Mouse (Mus musculus) thymus, adult 2 months (tissue): Measurements from ENCODE around the gene Zbtb17. TPM values are rescaled to one million over a fixed set of nuclear protein-coding genes. Genes with fewer than 3 reads are reported as not detected.

Source experiments
- DNase-seq: peaks from one replicate; pipeline ENCODE4 v3.0.0; 2021
- H3K27ac ChIP-seq: fragments of 200-500 bp; 2 replicates; pipeline ENCODE4 v1.5.1; 2012; ENCODE audit warnings: low read length, control low read depth; ENCODE audit not compliant: control insufficient read depth, insufficient read depth
- H3K27me3 ChIP-seq: fragments of 200-500 bp; 2 replicates; pipeline ENCODE4 v1.6.1; 2012; ENCODE audit warnings: mild to moderate bottlenecking, low read length, moderate library complexity, mixed read lengths; ENCODE audit not compliant: control insufficient read depth, insufficient read depth
- H3K36me3 ChIP-seq: fragments of 200-500 bp; 2 replicates; pipeline ENCODE4 v1.6.1; 2012; ENCODE audit warnings: mild to moderate bottlenecking, low read length, moderate library complexity; ENCODE audit not compliant: control insufficient read depth, insufficient read depth
- H3K4me1 ChIP-seq: fragments of 200-500 bp; replicated peaks from 2 replicates; pipeline ENCODE4 v1.6.1; 2012; ENCODE audit warnings: low read length; ENCODE audit not compliant: control insufficient read depth, insufficient read depth
- H3K4me3 ChIP-seq: fragments of 200-500 bp; 2 replicates; pipeline ENCODE4 v1.5.1; 2012; ENCODE audit warnings: mild to moderate bottlenecking, low read length, control low read depth, moderate library complexity; ENCODE audit not compliant: control insufficient read depth, insufficient read depth
- CTCF ChIP-seq: fragments of 200-500 bp; IDR thresholded peaks from 2 replicates; pipeline ENCODE4 v1.5.1; 2012; ENCODE audit warnings: mild to moderate bottlenecking, control low read depth, low read length, moderate library complexity, borderline replicate concordance; ENCODE audit not compliant: control insufficient read depth, poor library complexity, insufficient read depth; ENCODE audit errors: extremely low read depth
- POLR2A ChIP-seq: fragments of 200-500 bp; IDR thresholded peaks from 2 replicates; pipeline ENCODE4 v1.6.1; 2012; ENCODE audit warnings: mild to moderate bottlenecking, low read length, control low read depth, moderate library complexity; ENCODE audit not compliant: control insufficient read depth, poor library complexity, insufficient read depth; ENCODE audit errors: extremely low read depth
- WGBS: fragments of 180-500 bp; shearing (Covaris S2); methylation state at CpG from one replicate; pipeline ENCODE4 v1.1.7; 2018; 5-methylcytosine and 5-hydroxymethylcytosine counted together
- polyA plus RNA-seq: library from polyadenylated mRNA; depleted of rRNA; stranded (reverse); fragments of >200 nt; gene quantifications from 2 replicates; pipeline ENCODE4 v1.2.3, GENCODE M21; 2012

Zbtb17 gene
- polyA plus RNA-seq, 1 experiment = 98.6 TPM

DNA sequence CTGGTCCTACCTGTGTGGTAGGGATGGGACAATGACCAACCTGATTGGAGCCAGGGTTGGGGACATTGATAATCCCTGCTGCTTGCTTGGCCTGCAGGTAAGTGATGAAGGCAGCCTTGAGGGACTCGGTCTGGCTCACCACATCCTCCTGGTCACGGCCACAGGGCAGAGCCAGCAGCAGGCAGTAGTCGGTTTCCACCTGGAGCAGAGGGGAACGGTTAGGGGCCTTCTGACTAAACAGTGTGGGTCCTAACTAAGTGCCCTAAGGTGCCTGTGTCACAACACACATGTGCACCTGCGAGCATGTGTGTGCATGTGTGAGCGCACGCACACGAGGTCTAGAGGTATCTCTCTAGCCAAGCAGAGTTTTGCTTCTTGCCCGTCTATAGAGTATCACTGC lies 24.9 kb downstream of the Zbtb17 start:
- TF ChIP-seq POLR2A (no peak), CTCF (no peak)
- Histone ChIP-seq H3K27me3 (no peaks in the 10 kb centered on the region), H3K36me3 (peaks cover 63% of the 10 kb centered on the region), H3K27ac (no peak overlapping the region), H3K4me1 (no peaks in the 10 kb centered on the region), H3K4me3 (no peak overlapping the region)
- DNase-seq = no peak
- 93% methylated on average over 9 of the region's 9 CpGs for WGBS

DNA sequence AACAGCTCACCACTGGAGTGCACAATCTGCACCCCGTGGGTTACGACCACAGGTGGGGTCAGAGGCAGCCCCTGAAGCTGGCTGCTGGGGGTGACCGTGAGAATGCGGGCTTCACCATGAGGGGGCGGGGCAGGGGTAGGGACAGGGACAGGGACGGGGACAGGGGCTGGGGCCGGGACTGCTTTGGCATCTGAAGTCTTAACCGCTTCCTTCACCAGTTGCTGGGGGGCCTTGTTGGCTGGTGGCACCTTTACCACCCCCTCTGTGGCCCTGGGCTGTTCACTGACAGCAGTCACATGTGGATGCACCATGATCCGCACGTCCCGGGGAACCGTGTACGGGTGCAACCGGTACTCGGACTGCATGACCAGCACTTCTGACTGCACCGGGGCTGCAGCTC lies 27.0 kb downstream of the Zbtb17 start:
- no peak for DNase-seq
- H3K4me3 ChIP-seq = no peak overlapping the region
- 97% methylated on average over 16 of the region's 16 CpGs for WGBS
- no peak for TF ChIP-seq CTCF
- no peak for TF ChIP-seq POLR2A
- no peaks in the 10 kb centered on the region for H3K4me1 ChIP-seq
- H3K27ac ChIP-seq = no peak overlapping the region
- H3K27me3 ChIP-seq = no peaks in the 10 kb centered on the region
- H3K36me3 ChIP-seq = peaks cover 59% of the 10 kb centered on the region

DNA sequence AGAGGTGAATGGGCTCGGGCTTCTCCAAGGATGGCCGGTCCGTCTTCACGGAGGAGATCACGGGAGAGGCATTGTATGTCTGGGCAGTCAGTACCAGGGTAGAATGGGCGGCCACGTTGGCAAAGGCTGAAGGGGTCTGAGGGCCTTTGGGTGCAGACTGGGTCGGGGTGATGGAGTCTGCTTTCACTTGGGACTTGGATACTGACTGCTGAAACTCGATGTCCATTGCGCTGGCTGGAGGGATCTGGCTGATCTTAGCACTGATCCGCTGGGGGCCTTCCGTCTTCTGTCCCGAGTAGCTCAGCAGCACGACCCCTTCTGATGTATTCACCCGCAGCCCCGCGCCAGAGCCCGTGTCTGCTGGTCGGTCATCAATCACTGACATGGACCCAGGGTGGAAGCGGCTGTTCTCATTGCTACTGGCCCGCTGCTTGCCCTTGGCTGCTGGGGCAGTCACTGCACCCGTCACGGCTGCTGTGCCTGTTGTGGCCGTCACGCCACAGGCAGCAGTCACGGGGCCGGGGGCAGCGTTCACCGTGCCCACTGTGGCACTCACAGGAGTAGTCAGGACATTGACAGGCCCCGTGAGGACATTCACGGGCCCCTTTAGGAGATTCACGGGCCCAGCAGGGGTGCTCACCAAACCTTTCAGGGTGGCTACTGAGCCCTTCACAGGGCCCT lies 28.3 kb downstream of the Zbtb17 start:
- Histone ChIP-seq H3K27ac (no peak overlapping the region), H3K4me3 (no peak overlapping the region), H3K27me3 (no peaks in the 10 kb centered on the region), H3K36me3 (peaks cover 72% of the 10 kb centered on the region), H3K4me1 (no peaks in the 10 kb centered on the region)
- DNase-seq = no peak
- TF ChIP-seq CTCF = no peak
- TF ChIP-seq POLR2A = no peak
- 96% methylated on average over 32 of the region's 32 CpGs for WGBS

DNA sequence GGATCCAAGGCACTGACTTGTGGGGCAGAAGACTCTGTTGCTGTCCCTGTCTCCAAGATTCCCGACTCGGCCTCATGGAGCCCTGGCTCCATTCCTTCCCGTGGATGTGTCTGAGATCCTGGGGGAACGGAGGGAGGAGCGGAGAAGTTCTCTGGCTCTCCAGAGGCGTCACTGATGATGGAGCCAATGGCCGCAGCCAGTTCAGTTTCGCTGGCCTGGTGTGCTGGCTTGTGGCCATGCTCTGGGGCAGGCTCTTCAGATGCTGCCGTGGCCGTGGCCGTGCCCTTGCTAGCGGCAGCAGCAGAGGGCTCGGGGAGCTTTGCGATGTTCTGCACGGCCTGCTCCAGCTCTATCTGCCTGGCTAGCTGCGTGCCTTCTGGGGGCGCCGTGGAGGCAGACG lies 30.0 kb downstream of the Zbtb17 start:
- DNase-seq = no peak
- Histone ChIP-seq H3K4me1 (no peaks in the 10 kb centered on the region; the same call in 1 of the 2 replicates), H3K4me3 (no peak overlapping the region), H3K27me3 (no peaks in the 10 kb centered on the region), H3K36me3 (peaks cover 78% of the 10 kb centered on the region), H3K27ac (no peak overlapping the region)
- WGBS = 96% methylated on average over 19 of the region's 19 CpGs
- TF ChIP-seq CTCF (no peak), POLR2A (no peak)

DNA sequence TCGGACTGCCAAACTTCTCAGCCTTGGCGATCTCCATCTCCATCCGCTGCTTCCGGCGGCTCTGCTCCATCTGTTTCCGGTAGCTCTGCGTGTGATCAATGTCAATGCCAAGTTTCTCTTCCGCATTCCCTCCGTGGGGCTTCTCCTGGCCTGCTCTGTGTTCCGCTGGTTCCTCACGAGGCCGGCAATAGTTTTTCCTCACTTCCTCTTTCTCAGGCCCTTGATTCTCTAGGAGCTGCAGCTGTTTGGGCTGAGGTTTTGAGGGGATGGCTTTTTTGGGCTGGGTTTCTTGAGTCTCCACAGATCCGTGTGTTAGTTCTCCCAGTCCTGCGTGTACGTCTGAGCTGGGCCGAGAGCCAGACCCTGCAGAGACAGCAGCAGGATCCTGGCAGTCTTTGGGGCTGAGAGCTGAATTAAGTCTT lies 33.2 kb downstream of the Zbtb17 start:
- no peak overlapping the region for H3K4me3 ChIP-seq
- 30% methylated on average over 16 of the region's 16 CpGs for WGBS

DNA sequence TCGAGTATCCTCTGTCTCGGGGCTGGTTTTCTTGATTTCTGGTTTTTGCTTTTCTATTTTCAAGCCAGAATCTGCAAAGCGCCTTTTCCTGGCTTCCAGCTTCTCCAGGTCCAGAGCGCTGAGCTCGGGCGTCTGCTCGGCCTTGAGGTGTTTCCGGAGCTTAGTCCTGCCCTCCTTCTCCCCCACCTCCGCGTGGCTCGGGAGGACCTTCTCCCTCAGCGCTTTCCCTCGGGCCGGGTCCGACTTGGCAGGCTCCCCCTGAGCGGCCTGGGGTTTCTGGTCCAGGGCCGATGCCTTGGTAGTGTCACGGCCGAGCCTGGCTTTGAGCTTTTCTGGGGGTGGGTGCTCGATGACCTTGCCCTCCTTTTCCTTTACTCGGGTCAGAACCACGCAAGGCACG lies 33.8 kb downstream of the Zbtb17 start:
- no peak for TF ChIP-seq POLR2A
- no peak for TF ChIP-seq CTCF
- no peak for DNase-seq
- no peak overlapping the region for H3K27ac ChIP-seq
- WGBS = 75% methylated on average over 23 of the region's 23 CpGs
- no peaks in the 10 kb centered on the region for H3K27me3 ChIP-seq
- H3K4me3 ChIP-seq = no peak overlapping the region
- peaks cover 78% of the 10 kb centered on the region for H3K36me3 ChIP-seq
- no peaks in the 10 kb centered on the region; the same call in 1 of the 2 replicates for H3K4me1 ChIP-seq

More for the DNA sequence above, 33.2 kb downstream of the Zbtb17 start:
- no peak for DNase-seq
- Histone ChIP-seq H3K4me1 (no peaks in the 10 kb centered on the region; the same call in 1 of the 2 replicates), H3K36me3 (peaks cover 78% of the 10 kb centered on the region), H3K27ac (no peak overlapping the region), H3K27me3 (no peaks in the 10 kb centered on the region)
- TF ChIP-seq CTCF = no peak
- no peak for TF ChIP-seq POLR2A
